Mouse (Mus musculus) frontal cortex, postnatal 25 days (tissue): ENCODE measurements around the gene Mta3.

Source experiments
- DNase-seq, 2 experiments: peaks; one replicate each; pipeline ENCODE4 v3.0.0; 2022; ENCODE audit warnings: low spot score in 2 of 2

Gene Mta3

DNA sequence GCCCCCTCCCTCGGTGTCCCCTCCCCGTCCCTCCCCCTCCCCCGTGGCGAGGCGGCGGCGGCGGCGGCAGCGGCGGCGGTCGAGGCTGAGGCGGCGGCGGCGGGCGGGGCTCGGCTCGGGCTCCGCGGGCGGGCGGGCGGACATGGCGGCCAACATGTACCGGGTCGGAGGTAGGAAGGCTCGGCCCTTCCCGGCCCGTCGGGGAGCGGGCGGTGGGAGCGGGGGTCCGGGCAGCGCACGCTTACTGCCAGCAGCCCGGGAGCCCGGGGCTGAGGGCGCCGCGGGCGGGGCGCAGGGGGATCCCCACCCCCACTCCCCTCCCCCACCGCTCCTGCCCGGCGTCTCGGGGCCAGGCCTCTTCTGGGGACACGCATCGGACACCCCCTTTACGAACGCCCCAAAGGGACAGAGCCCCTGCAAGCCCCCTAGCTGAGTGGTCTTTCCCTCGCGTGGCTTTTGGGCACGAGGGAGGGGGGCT lies at the start of gene Mta3:
TSS of gene Mta3 (plus strand) at position 48 of the 478 bp plus-strand sequence.
- peak; percentile 26 to 36 for DNase-seq

DNA sequence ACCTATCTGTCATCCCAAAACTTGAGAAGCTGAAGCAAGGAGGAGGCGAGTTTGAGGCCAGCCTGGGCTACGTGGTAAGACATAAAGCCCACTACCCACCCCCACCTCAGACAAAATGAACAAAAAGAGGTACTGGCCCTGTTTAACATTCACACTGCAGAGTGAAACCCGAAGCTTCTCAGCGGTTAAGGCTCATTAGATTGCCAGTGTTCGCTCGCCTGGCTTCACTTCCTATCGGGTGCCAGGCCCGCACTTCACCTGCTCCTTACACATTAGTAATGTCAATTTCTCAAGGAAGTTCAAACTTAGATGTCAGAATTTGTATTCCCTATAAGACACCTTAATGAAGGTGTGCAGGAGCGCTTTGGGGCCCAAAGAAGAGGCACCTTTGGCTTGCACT lies 48.6 kb upstream of the Mta3 start:
- no peak for DNase-seq

DNA sequence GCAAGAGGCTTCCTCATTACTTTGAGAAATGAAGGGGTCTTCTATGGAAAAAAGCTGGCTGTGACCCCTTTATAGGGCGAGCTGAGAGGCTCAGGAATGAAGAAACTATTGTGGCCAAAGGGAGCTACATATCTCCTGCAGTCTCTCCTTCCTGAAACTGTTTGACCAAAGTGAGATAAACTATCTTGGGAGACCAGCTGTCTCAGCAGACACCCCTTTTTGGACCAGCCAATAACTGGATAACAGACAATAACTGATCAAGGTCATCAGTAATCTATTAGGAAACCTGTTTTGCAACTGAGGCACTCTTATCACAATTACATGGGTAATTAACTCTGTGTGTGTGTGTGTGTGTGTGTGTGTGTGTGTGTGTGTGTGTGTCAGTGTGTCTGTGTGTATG lies 47.0 kb upstream of the Mta3 start:
- DNase-seq = no peak

DNA sequence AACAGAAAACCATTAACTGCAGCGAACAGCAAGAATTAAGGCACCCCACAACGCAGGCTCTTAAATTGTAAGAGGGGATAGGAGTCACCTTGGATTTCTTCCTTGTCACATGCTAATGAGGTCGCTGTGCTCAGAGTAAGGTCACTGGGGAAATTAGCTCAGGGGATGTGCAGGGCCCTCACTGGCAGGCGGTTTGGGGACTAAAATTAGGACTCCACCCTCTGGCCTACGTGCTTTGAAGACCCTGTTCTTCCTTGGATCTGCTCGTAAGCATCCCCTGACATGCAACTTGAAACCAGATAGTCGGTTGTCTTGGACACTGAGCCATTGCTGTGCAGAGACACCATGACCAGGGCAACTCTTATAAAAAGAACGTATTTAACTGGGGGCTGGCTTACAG lies 41.2 kb upstream of the Mta3 start:
- no peak for DNase-seq

DNA sequence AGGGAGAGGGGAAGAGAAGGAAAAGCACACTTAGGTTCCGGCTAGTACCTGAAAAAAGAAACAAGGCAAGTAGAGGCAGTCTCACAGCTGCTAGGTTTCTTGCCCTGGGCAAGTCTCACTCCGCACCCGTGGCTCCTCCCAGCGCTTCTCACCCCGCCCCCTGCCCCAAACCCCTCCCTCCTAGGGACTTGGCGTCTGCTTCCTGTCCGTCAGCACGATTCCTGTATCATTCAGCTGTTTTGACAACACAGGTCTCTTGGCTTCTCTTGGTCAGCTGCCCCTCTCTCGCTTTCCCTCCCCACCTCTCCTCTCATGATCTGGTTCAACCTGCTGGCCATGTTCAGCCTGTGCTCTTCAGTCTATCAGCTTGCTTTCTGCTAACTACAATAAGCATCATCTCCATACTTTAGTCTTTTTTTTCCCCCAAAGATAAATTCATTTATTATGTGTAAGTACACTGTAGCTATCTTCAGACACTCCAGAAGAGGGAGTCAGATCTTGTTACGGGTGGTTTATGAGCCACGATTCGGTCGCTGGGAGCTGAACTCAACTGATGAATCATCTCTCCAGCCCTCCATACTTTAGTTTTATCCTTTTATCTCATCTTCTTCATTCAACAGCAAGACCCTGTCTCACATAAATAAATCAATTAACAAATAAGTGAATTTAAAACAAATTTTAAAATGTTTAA lies 39.2 kb upstream of the Mta3 start:
- DNase-seq = no peak

DNA sequence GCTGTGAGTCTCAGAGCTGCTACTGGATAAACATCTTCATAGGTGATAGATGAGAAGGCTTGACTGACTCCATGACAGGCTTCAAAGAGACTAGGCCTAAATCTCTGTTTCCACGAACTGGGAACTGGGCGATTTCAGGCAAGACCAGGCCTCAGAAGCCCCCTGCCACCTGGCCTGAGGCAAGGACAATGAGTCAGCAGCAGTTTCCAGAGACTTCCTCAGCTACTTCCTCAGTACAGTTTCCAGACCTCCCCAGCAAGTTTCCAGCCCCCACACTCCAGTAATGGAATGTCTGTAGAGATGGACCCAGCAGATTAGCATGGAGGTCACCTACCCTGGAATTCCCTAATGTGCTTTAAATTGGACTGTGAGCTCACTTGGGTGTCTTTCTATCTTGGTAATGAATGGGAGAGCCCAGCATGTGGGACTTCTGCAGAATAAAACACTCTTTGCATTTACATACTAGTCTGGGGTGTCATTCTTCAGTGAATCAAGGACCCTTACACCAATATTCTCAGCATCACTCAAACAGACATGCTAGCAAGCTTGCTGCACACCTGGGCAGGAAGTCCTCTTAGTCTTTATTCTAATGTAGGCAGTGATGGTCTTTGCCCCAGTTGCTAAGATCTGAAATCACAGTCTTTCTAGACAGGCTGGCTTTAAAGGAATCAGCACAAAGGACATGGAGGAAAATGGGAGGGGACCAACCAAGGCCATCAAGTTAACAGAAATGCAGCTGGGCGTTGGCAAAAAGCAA lies 37.9 kb upstream of the Mta3 start:
- no peak for DNase-seq

DNA sequence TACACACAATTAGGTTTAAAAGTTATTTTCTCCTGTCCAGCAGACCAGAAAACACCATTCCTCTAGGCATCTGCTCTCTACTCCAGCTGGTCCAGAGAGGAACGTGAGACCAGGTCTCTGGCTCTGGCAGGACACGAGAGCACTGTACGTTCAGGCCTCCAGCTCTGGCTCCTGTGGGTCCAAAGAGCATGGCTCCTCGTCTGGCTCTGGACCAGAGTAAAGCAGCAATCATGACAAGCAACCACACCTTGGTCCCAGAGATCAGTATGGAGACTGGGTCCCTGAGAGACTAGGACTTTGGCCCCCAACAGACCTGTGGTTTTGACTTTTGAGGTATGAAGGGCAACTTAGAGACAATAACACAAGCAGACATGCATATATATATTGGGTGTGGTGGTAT lies 33.3 kb upstream of the Mta3 start:
- DNase-seq = no peak

DNA sequence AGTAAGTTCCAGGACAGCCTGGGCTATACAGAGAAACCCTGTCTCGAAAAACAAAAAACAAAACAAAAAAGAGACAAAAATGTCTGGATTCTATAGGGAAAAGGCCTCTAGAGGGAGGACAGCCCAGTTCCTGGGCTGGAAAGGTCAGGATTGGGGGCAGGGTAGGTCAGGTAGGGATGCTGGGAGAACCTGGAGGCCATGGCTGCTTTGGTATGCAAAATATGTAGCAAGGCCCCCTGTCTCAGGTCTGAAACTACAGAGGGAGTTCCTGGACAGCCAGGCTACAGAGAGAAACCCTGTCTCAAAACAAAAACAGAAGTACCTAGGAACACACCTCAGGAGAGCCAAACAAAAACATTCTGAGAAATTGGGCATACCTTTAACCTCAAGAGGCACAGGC lies 28.6 kb upstream of the Mta3 start:
- no peak for DNase-seq

DNA sequence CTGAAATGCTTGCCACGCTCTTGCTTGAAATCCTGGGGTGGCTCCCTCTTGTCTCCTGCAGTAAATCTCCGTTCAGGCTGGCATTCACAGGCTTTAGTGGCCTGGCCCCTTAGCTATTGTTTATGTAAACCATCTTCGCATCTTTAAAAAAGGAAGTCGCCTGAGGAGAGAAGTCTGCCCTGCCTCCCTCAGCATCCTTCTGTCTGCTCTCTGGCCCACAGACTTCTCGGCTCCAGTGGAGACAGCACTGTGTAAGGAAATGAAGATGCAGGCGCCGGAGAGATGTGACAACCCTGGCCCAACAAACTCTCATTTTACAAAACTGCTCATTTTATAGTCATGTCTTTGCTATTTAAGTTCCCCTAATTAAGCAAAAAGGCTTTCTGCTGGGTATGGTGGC lies 24.0 kb upstream of the Mta3 start:
- DNase-seq = no peak

DNA sequence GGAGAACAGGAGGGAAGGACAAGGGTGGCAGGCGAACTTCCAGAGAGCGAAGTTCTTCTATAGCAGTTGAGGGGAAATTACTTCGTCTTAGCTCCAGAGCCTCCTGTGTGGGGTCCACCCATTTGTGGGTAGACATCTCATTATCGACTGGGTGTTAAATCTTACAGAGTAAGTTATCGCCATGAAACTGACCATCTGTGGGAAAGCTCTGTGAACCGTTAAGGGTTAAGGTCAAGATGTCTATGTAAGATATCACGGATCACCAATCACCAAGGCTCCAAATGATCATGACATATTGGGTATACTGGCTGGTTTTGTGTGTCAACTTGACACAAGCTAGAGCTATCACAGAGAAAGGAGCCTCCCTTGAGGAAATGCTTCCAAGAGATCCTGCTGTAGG lies 21.5 kb upstream of the Mta3 start:
- DNase-seq = no peak

DNA sequence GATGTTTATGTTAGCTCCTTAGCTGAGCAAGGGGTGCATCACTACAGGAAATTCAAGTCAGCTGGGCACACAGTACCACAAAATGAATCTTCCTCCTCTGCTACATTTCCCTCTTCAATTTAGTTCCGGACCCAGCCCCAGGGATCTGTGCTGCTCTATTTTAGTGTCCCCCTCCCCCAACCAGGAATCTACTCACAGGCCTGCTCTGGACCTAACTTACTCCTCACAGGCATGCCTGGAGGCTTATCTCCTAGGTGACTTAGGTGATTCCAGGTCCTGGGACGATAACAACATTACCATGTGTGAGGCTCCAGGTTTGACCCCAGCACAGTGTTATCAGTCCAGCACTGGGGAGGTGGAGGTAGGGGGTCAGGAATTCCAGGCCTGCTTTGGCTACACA lies 15.5 kb upstream of the Mta3 start:
- no peak for DNase-seq

DNA sequence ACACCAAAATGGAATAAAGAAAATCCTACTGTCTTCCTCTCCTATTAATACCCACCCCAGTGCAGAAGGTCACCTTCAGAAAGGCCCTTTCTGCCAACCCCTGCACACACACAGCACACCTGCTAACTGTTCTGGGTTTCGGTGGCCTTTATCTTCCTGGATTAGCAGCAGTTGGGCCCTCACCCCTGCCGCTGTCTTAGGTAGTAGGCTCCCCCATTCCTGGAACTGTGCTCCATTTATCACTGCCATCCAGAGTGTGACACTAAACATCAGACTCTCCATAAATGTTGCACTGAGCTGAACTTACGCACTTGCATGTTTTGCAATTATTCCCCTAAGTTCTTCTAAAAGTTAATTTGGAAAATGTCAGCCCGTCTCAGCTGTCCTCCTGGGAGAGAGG lies 14.6 kb upstream of the Mta3 start:
- no peak for DNase-seq

DNA sequence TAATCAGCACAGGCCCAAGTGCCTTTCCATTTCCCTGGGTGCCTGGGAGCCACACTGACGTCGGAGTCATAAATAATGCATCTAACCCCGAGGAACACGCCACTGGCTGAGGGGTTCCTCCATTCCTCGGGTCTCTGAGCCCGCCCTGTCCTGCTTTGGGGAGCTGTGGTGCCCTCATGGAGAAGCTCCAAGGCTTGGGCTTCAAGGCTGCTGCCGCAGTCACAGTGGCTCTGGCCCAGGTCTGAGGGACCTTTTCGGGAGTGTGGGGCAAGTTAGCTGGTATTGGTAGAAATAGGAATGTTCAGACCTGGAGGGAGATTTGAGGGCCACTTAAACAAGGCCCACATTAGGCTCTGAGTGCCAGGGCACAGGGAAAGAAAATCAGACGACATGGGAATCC lies 12.0 kb upstream of the Mta3 start:
- no peak for DNase-seq

DNA sequence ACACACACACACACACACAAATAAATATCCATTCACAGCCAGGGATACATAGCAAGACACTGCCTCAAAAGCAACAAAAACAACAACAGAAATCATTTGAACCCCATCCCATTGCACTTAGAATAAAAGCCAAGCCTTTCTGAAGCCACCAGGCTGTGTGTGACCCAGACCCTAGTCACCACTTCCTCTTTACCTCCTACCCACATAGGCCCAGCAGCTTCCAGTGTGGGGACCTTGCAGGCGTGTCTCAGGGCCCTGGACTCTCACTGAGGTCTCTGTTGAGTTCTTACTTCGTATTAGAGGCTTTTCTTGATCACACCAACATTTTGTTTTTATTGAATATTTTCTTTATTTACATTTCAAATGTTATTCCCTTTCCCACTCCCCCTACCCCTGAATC lies 10.2 kb upstream of the Mta3 start:
- DNase-seq = no peak

DNA sequence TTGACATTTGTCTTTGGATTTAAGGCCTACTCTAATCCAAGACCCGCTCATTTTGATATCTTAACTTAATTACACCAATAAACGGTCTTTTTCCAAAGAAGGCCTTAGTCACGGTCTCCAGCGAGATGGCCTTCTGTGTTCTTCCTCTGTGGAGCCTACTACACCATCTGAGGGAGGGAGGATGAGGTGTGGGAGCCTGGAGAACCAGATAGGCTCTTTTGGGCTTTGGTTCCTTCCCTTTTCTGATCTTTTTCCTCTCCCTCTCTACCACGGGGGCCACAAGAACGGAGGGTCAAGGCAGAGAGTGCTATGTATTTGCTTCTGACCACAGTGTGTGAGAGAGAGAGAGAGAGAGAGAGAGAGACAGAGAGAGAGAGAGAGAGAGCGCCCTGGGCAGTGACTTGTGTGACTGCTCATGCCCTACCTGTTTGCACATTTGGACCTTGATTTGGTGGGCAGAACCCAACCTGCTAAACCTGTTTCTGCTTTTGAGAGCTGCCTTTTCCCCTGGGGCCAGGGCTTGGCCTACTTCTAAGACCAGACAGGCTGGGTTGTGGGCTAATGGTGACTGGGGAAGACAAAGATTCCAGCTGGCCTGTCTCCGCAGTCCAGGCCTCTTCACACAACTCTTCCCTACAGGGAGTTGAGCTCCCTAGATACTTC lies 6.8 kb upstream of the Mta3 start:
- no peak for DNase-seq

DNA sequence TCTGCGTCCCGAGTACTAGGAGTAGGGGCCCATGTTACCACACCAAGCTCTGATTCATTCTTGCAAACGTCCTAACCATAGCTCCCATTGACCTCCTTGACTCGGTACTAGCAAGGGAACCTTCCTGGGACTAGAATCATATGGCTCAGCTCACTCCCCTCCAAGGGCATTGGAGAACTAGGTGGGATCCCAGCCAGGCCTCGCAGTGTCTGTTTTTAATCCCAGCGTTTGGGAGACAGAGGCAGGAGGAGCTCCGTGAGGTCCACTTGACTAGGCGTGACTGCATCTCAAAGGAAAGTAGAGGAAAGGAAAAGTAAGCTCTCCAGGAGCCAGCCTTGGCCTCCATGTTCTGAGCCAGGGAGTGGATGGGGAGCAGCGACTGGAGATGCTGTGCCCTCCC lies 5.8 kb upstream of the Mta3 start:
- DNase-seq = no peak

DNA sequence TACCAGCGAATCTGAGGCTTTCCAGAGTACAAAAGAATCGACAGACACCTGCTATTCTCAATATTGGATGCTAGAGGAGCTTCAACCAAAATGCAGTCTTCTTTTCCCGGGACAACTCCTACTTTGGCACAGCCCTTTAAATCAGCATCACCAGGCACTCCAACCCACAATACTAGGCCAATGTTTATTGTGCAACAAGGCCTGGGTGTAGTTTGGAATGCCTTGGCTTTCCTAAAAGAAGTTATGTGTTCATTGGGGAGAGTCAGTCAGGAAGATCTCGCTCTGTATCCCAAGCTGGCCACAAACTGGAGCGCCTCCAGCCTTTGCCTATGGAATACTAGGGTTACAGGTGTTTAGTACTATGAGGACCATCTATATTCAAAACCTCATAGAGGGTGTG lies 1.5 kb upstream of the Mta3 start:
- no peak for DNase-seq

DNA sequence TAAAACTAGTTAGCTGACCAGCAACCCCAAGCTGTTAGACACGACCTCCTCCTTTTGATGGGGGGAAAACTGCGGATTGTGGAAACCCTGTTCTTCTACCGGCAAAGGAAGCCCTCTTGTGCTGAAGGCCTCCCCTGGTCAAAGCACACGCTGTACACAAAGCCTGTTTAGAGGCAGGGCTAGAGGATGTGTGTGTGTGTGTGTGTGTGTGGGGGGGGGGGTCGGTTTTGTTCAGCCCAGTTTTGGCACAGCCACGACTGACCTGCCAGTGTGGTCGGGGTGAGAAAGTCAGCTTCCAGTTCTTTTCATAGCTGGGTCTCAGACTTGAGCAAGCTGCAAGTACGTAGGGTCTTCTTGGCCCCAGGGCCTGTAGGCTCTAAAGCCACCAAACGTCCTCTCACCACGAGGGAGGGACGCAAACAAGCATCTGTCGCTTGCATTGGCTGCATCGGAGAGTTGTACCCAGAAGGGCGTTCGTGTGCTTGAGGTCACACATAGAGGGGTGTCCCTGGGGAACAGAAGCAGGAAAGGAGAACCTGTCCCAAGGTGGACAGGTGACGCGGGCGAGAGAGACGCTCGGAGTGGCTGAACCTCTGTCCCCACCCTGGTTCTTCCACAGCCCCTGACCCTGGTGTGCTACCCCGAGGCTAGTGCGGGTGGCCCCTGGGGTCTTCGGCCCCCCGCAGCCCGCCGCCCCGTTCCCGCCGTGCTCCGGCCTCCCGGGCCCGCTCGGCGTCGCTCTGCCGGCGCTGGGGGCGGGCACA lies 429 bp upstream of the Mta3 start:
- DNase-seq = peak in 1 of 2 experiments; percentile 20

DNA sequence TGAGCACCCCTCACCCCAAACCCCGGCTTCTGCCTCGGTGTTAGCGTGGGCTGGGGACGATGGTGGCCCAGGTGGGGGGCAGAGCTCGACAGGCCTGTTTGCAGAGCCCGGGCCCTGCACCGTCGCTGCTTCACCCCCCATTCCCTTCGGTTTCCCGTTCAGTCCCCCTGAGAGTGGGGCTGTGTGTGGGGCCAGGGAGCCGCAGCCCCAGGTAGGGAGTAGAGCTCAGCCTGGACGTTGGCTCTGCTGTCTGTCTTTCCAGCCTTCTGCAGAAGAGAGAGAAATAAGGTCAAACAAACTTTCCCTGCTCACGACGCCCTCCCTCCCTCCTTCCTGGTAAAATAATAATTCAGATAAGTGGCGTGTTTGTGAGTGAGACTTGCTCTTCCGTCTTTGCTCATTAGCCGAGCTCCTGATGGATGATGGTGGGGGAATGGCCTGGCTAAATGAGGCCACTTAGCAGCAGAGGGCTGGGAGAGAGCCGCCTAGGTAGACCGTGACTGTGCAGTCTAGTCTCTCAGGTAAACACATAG lies 697 bp downstream of the Mta3 start:
- peak in 1 of 2 experiments; percentile 24 for DNase-seq

DNA sequence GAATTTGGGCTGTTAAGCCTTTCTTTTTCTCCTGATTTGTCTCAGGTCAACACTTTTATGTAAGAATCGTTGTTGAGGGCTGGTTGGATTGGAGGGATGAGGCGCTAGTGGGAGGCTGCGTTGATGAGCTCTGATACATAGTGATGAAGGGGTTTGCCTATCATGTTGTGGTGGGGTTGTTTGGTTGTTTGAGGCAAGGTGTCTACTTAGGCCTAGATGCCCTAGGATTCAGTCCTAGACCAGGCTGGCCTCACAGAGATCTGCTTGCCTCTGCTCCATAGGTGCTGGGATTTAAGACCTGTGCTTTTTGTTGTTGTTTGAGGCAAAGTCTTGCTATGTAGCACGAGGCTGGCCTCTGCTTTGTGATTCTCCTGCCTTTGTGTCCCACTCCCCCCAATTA lies 1.4 kb downstream of the Mta3 start:
- DNase-seq = no peak

DNA sequence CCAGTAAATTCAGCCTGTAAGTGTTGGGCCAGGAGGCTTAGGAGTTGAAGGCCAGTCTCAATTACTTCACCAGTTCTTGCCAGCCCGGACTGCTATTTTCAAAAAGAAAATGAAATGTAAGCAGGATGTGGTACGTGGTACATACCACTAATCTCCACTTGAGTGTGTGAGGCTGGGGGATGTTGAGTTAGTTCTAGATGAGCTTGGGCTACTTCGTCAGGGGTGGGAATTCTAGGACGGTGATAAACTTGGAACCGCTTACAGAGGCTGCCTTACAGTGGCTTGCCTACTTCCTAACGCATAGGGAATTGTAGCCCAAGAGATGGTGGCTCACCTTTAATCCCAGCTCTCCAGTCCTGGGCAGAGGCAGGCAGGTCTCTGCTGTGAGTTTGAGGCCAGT lies 1.9 kb downstream of the Mta3 start:
- no peak for DNase-seq

DNA sequence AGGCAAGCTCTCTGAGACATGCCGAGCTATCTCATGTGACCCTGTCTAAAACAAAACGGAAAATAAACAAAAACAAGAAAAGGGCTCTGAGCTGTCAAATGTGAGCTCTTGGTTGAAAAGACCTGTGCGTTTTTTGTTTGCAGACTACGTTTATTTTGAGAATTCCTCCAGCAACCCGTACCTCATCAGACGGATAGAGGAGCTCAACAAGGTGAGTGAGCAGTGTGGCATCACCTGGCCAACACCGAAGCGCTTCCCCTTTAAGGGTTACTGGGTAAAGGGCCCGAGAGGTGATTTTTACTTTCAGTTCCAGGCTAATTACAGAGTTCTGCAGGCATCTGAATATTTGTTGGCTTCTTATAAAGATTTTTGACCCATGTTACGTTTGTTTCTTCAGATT lies 2.3 kb downstream of the Mta3 start:
- no peak for DNase-seq
